Mouse (Mus musculus) WW6 (cell line): ENCODE results near the gene S100a13.

ENCODE experiments used
- DNase-seq: peaks from one replicate; pipeline ENCODE4 v3.0.0-alpha.2; 2013; ENCODE audit warnings: low read depth, low spot score

S100a13 gene

DNA sequence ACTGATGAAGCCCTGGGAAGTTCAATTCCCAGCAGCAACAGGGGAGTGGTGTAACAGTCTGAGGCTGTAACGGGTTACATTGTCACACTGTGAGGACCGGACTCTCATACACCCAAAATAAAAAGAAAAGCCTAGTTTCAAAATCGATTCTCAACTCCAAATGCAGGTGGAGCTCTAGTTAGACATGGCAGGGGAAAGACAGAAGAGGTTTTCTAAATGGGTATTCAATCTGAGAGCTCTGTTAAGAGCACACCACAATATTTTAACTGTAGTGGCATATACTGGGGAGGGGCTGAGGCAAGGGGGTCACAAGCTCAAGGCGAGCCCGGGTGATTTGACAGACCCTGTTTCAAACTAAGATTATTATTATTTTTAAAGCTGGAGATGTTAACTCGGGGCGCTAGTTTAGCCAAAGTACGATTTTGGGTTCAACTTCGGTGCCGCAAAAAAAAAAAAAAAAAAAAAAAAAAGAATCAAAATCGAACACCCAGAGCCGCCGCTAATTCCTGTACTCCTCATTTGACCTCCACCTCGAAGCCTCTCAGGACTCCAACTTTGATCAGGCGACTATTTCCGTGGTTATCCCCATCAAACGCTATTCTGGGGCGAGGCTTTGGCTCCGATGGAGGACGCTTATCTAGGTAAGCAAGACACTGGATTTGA, 5.8 kb upstream of the S100a13 start:
- DNase-seq = no peak

DNA sequence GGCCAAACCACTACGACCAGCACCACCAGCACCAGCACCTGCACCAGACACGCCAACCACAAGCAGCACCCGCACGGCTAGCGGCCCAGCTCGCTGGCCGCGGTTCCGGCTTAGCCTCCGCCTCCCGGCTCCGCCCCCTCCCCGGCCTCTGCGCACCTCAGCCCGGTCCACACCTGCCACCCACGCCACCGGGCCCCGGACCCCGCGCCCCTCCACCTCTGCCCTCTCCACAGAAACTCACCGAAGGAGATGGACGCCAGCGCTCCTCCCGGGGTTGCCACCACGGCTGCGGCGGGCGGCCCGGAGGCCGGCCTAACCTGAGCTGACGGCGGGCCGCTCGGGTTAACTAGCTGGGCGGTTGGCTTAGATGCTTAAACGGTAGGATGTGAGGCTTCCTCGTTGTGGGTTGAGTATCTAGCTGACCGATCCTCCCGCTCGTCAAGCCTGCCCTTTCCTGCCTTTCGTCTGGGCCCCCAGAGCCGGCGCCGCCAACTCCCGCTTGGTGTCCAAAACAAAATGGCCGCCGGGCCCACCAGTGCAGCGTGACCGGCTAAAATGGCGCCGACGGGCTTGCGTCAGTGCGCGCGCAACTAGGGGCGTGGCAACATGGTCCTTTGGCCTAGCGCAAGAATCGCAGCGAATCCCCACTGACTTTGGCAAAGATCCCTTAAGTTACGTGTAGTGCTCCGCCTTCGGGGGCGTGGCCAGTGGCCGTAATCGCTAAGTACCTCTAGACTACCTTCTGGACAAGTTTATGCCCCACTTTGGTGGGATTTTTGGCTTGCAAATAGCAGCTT, 5.1 kb upstream of the S100a13 start, which contains the start of gene Chtop:
Gene Chtop, minus strand, starts transcription at position 549 of the 797 bp plus-strand sequence.
- peak; percentile 98 for DNase-seq

DNA sequence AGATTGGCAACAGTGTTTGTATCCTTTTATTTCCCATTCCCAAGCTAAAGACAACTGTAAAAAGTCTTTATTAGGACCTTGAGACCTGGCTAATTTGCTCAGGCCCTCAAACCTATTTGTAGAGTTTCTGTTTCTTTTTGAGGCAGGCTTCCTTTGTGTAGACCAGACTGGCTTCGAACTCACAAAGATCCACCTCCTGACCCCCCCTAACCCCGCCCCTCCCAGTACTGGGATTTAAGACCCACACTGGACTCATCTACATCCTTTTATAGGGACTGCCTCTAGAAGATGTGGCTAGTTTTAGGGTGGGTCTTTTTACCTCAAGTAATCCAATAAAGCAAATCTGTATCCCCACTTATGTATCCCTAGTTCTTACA, 4.5 kb upstream of the S100a13 start:
- peak; percentile 26 for DNase-seq

DNA sequence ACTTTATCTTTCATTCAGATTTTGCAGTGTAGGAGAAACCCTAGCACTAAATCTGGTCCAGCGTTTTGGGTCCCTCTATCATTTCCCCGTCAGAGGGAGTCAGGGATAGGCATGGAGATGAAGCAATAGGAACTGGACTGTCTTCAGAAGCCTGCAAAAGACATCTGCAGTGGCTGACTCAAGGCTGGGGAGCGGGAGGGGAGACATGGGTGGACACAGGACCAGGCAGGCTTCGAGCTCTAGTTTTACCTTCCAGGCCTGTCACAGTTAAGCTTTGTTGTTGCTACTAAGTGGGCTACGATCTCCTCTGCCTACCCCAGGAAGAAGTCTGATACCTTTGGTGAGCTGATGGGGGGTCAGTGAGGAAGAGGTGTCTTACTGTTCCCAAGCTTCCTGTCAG, 2.0 kb upstream of the S100a13 start:
- DNase-seq = no peak

DNA sequence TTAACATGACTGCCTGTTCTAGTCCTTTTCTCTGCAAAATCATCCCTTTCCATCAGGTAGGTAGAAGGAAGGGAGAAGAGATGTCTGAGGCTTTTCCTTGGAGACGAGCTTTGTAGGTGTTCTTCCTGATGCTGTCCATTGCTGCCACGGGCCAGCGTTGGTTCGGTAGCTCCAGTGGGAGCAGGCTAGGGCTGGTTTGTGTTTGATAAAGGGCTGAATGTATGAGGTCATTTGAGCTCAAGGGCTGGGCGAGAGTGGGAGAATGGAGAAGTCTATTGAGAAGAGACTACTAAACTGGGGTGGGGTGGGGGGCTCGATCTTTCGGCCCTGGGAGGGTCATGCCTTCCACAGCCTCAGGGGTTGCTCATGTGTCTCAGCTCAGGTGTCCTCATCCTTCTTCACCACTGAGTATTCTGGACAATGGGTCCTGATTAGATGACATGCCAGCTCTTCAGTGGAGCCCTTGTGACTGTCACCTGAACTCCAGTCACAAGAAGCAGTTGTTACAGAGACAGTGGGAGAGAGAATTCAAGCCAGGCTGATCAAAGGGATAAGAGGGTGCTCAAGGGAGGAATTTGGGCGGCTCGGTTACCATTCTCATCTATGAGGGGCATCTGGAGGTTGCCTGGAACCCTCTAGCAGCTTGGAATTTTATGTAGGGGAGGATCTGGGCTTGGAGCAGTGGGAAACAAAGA, 1.1 kb upstream of the S100a13 start:
- DNase-seq = no peak

GRCm38 (mm10) chr3:90514691-90515090, 456 bp downstream of the S100a13 start:
- DNase-seq = no peak

GRCm38 (mm10) chr3:90515242-90515641, 1.0 kb downstream of the S100a13 start:
- no peak for DNase-seq

GRCm38 (mm10) chr3:90515789-90516188, 1.6 kb downstream of the S100a13 start:
- DNase-seq = no peak

DNA sequence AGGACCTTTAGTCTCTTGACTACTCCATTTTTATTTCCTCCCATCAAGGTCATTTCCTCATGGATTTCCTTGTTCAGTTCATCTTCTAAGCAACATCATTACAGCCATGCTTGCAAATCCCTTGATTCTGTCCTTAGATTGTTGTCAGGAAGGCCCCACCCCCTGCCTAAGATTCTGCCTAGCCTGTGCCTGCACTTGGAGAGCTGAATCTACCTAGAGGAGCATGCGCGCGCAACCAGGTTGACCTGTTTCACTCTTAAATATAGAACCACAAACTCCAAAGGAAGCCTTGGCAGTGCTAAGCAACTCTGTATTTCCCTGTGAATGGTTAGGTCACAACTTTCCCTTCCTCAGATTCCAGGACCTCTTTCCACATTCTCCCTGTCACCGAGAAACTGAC, 3.5 kb downstream of the S100a13 start:
- DNase-seq = no peak

GRCm38 (mm10) chr3:90525421-90525820, 11.2 kb downstream of the S100a13 start:
- DNase-seq = no peak

DNA sequence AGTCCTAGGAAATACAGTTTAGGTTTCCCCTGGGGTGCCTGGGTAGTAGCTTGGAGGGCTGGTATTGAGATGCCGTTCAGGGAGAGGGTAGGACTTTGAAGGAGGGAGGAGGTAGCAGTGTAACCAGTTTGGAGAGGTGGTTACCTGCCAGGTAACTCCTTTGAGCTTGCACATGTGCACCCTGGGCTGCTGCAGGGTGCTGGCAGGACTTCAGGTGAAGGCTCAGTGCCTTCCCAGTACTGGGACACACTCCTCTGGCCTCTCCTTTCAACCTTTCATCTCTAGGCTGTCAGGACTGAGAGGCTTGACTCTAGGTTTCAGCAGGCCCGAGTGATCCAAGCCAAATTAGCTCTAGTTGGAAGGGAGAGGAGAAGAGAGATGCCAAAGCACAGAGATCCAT, 11.8 kb downstream of the S100a13 start:
- DNase-seq = no peak

GRCm38 (mm10) chr3:90526580-90526979, 12.3 kb downstream of the S100a13 start, which contains the start of gene S100a14:
Gene S100a14 (plus strand): TSS chr3:90526856.
- DNase-seq = no peak

- no peak for DNase-seq
These were observed 13.1 kb downstream of the S100a13 start for GRCm38 (mm10) chr3:90527291-90527873.

DNA sequence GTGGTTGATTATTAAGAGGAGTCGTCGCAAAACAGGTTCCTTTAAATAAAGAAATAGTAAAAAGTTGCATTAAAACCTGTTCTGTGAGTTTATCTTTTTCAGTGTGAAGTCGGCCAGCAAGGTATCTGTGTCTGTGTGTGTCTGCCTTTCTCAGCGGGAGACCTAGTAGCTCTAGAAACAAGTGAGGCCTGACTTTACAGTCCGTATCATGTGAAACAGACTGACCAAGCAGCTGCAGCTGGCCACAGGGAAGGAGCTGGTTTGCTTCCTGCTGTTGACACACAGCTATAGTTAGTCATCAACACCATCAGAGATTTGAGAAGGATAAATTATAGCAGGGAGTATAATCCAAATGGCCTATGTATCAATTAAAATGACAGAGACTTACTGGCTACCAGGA, 17.5 kb downstream of the S100a13 start:
- no peak for DNase-seq

DNA sequence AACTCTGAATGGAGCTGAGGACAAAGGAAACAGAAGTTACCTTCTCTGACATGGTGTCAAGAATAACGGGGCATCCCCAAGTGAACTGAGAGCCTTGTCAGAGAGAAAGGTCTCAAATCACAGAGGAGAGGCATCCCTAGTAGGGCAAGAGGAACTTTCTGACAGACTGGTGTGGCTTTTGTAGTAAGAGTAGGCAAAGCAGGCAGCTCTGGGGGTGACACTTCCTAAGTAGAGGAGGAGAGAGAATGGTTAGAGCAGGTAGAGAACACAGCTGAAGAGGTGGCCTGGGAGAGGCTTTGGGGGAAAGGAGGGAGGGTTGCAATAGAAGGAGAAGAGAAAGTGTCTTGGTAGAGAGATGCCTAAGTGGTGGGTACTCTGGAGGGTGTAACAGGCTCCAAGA, 21.2 kb downstream of the S100a13 start:
- DNase-seq = no peak

- no peak for DNase-seq
These were observed 23.1 kb downstream of the S100a13 start, which contains the start of gene S100a16 for GRCm38 (mm10) chr3:90537141-90537904. Gene S100a16 (plus strand): TSS chr3:90537254.

GRCm38 (mm10) chr3:90537905-90538296, 23.7 kb downstream of the S100a13 start:
- no peak for DNase-seq

DNA sequence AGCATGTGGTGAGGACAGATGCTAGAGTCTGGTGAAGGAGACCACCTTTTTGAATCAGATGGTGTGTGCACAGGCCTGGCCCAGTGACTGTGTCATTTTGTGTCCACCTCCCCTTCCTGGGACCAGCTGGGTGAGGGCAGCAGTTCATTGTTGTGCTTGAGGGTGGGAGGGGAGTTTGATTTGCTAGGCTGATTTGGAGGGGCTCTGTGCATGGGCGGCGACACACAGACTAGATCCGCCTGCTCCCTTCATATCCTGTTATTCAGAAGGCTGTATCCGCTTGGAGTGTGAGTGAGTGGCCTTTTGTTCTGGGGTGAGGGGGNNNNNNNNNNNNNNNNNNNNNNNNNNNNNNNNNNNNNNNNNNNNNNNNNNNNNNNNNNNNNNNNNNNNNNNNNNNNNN, 26.7 kb downstream of the S100a13 start:
- no peak for DNase-seq

DNA sequence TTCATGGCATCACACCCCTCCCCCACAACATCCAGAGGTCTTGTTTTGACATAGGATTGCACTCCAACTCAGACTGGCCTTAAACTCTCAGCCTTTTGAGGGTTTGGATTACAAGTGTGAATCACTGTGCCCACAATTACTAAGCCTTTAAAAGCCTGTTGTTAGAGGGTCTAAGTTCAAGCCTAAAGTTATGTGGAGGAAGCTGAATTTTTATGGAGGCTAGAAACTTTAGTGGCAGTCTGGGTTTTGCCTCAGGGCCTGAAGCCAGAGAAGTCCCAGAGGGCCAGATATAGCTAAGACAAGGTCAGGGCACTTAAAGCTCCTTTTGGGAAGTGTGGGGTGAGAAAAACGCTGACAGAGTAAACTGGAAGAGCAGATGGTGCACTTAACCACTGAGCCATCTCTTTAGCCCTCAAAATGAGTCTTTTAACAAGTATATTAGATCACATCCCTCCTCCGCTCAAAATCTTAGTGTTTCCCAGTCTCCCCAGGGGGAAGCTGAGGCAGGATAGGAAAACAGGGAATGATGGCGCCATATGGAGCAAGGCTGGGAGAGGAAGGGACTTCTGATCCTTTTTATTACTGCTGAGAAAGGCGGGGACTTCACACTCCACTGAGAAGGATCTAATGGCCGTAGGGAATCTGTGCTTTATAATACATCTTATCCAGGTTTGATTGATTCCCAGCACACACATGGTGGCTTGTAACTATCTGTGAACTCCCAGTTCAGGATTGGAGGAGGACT, 35.6 kb downstream of the S100a13 start:
- no peak for DNase-seq

- DNase-seq = no peak
These were observed 36.2 kb downstream of the S100a13 start for GRCm38 (mm10) chr3:90550421-90550790.

DNA sequence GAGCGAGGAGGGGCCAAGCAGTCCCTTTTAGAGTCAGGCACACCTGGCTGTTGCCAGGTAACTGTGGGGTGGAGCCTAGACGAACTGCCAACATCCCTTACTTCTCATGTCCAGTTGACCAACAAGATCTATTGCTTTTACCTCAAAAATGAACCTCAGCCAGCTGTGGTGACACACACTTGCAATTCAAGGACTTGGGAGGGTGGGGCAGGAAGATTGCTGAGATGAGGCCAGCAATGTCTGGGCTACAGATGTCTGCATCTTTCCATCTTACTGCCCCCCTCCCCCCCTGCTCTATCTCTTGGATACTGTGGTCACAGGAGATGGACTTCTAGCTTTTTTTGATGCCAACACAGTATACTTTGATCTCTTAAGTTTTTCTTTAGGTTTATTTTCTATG, 38.0 kb downstream of the S100a13 start:
- no peak for DNase-seq
